Mouse (Mus musculus) 3134 (cell line): ENCODE measurements at regions not wholly inside any gene's neighbourhood (a gene's known extent, or its start where the extent isn't known, plus 50 kb on each side); places are given as distances from the start of the nearest gene placed in this dataset.

Experiments used
- DNase-seq: peaks from one replicate; pipeline ENCODE4 v3.0.0-alpha.2; 2011; ENCODE audit warnings: low spot score; ENCODE audit not compliant: insufficient read length; ENCODE audit errors: extremely low read depth

GRCm38 (mm10) chr2:143133931-143134330, 55.7 kb downstream of the Otor start:
- no peak for DNase-seq

- no peak for DNase-seq
Observed at GRCm38 (mm10) chr2:143149189-143149588, 70.9 kb downstream of the Otor start.

DNA sequence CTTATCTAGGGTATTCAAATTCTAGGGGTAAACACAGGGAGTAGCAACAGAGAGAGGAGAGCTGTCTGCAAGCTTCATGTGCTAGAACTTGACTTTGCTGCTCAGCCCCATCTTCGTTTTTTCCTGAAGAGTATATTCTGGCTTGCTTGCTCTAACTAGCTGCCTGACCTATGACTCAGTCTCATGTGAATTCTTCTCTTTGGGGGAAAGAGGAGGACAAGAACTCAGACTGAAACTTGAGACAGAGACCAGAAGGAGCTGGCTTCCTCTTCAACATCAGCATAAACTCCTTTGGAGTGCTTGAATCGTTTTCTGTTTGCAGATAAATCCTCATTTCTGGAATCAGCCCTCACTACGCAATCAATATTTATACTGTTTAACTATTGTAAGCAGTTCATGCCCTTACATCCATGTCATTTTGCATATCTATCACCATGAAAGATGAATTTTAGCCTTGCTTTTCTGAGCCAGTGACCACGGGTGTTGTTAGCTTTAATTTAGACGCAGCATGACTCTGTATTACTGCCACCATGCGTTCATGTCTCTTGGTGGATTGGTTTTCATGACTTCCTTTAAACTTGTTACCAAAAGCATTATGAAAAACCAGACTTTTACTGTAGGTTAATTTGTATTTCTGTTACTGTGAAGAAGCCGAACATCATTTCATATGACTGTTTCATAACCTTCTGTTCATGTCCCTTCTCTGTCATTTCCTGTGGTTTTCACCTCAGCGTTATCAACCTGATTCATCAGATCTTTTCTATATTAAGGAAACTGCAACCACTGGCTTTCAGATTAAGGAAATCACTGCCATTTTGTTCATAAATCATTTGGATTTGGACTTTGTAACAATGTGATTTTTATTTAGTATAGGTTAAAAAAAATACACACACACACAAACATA, 86.1 kb downstream of the Otor start:
- DNase-seq: no peak

DNA sequence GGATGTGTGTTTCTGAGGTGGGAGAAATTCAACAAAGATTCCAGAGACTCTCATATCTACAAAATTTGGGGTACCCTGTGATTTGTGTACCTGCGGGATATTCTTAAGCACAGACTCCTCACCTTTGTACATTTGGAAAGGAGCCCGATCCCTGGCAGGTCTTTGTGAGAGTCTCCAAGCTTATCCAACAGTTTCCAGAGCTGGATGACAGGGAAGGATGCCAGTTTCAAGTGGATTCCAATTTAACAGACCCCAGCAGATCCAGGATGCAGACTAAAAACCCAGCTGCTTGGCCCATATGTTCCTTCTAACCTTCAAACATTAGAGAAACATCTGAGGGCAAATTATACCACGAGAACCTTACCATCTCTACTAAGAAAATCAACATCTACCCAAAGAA, 88.5 kb downstream of the Otor start:
- no peak for DNase-seq

GRCm38 (mm10) chr2:143170648-143171047, 92.4 kb downstream of the Otor start:
- no peak for DNase-seq

- DNase-seq: no peak
Observed at GRCm38 (mm10) chr2:143184614-143185013, 106.3 kb downstream of the Otor start.

GRCm38 (mm10) chr2:143192256-143193164, 114.2 kb downstream of the Otor start:
- no peak for DNase-seq

DNA sequence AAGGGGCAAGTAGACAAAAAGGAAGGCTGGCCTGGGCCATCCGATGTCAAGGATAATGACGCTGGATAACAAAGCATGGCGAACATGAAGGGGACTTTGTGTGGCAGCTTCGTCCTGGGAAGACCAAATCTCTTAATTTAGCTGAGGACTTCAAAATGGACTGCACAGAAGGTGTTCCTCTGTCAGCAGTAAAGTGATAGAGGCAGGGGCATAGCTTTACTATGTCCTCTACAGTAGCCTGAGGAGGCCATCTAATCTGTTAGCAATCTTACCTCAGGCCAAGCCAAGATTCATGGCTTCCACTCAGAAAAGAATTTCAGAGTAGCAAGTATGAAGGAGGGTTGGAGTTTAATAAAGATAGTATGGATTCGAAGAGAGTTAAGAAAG, 114.9 kb downstream of the Otor start:
- DNase-seq: no peak

GRCm38 (mm10) chr2:143199583-143200249, 121.4 kb downstream of the Otor start:
- no peak for DNase-seq

- DNase-seq: no peak
Observed at GRCm38 (mm10) chr2:143206053-143206452, 127.8 kb downstream of the Otor start.

DNA sequence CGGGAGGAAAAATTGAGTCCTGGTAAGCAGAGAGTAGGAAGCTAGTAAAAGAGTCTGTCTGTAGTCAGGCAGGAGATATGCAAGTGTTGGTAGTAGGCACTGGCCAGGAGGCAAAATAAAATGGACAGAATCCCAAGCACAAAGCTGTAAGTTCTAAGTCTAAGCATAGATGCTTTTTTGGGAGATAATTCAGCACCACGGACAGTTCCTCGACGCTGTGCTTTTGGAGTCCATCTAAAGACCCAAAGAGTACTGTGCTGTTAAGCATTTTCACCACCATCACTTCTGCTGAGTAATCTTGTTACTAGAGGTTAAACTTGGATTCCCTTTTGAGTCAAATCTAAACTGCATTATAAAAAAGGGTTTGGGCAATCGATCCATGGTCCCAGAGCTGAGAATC, 128.9 kb downstream of the Otor start:
- DNase-seq: no peak

DNA sequence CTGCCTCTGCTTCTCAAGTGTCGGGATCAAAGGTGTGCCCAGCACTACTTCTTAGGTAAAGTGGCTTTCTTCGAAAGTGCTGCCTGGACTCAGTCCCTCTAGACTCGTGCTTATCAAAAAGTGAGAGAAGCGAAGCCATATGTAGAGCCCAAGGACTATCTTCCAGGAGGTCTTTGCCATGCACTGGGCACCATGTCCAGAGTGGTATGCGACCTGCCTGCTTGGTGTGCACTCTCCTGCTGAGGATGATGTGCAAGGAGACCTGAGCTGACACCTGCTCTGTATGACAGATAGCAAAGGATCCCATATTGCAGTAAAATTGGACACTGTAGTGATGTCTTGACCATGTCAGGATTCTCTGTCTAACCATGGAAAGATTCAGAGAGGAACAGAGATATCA, 139.0 kb downstream of the Otor start:
- DNase-seq: no peak

DNA sequence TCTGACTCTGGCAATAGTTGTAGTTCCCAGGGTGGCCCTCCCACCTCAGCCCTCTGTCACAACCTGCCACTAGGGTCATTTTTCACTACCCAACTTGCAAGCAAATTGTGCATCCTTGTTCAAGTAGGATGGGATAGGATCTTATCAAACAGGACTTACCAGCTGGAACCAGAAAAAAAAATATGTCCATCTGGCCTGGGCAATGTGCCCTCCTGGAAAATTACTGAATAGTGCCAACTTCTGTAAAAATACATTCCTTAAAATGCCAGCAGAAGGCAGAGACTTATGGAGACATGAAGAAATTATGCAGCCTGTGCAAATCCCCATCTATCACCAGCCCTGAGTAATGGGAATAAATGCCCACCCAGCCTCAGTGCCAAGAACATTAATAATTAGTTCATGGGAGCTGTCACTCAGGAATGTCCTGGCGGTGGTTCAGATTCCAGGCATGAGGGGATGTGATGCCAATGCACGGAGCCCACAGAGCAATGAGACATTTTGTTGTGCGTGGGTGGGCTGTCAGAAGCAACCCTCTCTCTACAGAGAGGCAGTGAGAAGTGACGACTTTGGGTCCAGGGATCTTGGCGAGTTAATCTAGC, 139.6 kb downstream of the Otor start:
- no peak for DNase-seq

DNA sequence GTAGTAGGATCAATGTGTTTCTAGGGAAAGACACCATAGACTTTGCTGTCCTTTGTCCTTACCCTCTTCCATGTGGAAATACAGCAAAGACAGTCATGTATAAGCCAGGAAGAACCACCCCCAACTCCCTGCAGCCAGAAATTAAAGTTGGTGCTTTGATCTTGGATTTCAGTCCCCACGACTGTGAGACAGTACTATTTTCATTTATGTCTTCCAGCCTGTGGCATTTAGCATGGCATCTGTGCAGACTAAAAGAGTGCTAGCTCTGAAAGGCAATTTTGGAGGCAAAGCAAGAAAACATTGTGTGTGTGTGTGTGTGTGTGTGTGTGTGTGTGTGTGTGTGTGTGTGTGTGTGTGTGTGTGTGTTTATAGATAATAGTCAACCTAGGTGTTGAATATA, 144.1 kb downstream of the Otor start:
- no peak for DNase-seq

DNA sequence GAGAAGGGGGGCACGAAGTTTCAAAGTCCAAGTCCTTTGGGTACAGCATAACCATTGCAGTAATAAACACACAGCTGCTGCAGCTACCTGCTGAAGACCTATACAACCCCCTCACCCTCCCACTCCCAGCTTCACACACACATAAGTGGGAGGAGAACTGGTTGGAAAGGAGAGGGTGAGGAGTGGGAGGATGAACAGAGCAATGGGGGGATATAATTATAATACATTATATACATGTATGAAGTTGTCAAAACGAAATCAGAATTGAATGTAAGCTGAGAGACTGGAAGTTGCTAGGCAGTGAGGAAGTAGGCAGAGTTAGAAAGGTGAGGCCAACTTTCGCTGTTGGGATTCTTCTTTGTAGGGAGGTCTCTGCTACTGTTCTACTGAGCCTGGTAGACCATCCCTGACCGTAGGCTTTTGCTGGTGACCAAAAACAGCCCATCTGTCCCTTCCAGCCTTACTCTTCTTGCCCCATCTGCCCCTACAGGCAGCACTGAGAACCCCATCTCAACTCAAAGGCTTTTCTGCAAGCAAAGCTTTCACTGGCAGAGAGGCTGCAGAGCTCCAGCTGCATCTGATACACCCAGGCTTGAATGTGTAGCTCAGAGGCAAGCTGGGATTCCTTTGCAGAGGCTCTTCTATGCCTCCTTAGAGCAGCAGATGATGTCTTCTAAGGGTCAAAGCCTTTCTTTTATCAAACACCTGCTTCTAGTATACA, 146.3 kb downstream of the Otor start:
- no peak for DNase-seq

- no peak for DNase-seq
Observed at GRCm38 (mm10) chr2:143233795-143234194, 155.5 kb downstream of the Otor start.

GRCm38 (mm10) chr2:143240274-143240673, 162.0 kb downstream of the Otor start:
- DNase-seq: no peak

DNA sequence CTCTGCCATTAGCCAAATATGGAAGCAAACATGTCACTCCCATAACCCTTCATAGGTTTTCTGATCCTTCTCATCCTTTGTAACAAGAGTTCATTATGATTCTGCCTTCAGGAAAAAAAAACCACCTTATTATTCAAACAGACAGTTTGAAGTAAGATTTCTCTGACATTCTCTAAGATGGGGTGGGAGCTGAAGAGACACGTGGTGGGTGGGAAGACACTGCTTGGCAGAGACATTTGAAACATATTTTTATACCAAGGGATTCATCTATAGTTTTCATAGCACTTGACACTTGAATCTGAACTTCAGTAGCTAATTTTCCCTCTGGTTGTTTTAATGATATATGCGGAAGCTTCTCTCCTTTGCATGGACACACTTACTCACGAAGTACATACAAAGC, 165.5 kb downstream of the Otor start:
- DNase-seq: no peak

DNA sequence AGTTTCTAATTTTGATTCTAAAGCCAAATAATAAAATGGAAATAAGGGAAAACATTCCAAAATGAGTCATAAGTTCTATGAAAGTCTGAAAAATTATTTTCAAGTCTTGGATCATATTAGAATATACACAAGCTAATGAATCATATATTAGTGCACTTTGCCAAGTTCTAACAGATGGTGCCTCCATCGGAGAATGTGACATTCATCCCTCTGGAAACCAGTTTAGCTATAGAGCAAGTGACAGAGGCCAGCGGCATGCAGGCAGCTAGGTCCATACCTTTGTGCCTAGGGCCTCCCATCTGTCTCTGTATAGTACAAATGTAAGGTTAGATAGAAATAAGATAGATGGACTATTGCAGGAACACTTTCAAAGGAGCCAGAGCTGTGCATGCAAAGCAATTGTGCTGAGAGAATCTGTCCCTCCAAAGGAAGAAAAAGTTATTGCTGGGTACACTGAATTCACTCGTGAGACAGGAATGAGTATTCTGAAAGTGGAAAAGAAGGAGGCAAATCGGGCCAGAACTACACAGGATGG, 167.9 kb downstream of the Otor start:
- no peak for DNase-seq

DNA sequence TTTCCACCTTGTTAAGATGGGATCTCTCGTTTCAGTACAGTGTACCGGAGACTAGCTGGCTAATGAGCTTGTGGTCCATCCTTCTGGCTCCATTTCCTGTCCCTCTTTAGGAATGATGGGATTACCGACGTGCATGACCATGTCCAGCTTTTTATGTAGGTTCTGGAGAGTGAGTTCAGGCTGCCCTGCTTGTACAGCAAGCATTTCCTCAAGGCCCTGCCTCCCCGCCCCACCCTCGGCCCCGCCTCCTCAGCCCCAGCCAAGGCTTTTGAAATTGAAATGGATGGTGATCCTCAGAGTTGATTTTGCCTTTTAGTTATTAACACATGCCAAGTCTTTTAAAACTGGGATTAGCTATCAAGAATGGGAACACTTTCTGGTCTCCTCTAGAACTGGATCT, 190.8 kb downstream of the Otor start:
- DNase-seq: peak; percentile 18
